Mouse (Mus musculus) olfactory bulb, adult 2 months (tissue): Measurements from ENCODE around the gene Tshb.

Source experiments
- CTCF ChIP-seq: fragments of 200-500 bp; IDR thresholded peaks from 2 replicates; pipeline ENCODE4 v1.5.1; 2012; ENCODE audit warnings: low read depth, mild to moderate bottlenecking, low read length, moderate library complexity; ENCODE audit not compliant: insufficient read depth
- POLR2A ChIP-seq: fragments of 200-500 bp; IDR thresholded peaks from 2 replicates; pipeline ENCODE4 v1.6.1; 2012; ENCODE audit warnings: mild to moderate bottlenecking, low read depth, low read length, moderate library complexity; ENCODE audit not compliant: insufficient read depth

DNA sequence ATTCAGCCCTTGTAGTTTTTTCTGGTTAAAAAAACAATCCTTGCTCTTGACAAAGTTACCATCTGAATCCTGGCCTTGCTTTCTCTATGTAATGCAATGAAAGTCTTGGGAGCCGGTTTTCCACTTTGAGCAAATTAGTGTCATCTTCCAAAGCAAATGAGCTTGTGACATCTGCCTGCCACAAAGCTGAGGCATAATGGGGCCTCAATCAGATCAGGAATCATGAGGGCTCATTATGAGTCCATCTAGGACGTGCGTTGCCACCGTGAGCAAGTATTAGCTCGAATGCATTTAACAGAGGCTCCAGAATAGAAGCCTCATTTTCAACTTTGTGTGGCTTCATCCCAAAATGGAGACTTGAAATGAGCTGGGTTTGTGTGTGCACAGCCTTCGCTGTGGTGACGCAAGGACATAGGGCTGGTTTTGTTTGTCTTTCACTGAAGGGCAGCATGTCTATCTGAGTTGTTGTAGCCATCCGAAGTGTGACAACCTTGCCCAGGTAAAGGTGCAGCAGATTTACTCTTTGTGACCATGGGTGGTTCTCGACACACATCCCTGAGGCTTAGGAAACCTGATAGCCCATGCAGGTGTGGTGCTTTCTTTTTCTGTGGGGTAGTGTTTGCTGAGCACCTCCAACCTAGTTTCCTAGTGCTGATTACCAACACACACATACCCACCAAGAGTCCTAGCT lies 38.6 kb downstream of the Tshb start:
- no peak for TF ChIP-seq CTCF
- TF ChIP-seq POLR2A: no peak
